Mouse (Mus musculus): ENCODE results near the gene Anks3.

- TF ChIP-seq CTCF (IDR thresholded peaks at IDR 0.05; ENCODE audit: low read depth) (no peak), EP300 (IDR thresholded peaks at IDR 0.05; ENCODE audit: low read depth) (no peak)
These were observed 20.6 kb downstream of the Anks3 start for GRCm38 (mm10) chr16:4943431-4943830.
